Mouse (Mus musculus): ENCODE measurements around the gene Dnaja4.
"Not testable (repeated sequence)": the region's sequence is repeated elsewhere in the genome, so short reads cannot be mapped to it uniquely, and the experiment has no call there.

DNA sequence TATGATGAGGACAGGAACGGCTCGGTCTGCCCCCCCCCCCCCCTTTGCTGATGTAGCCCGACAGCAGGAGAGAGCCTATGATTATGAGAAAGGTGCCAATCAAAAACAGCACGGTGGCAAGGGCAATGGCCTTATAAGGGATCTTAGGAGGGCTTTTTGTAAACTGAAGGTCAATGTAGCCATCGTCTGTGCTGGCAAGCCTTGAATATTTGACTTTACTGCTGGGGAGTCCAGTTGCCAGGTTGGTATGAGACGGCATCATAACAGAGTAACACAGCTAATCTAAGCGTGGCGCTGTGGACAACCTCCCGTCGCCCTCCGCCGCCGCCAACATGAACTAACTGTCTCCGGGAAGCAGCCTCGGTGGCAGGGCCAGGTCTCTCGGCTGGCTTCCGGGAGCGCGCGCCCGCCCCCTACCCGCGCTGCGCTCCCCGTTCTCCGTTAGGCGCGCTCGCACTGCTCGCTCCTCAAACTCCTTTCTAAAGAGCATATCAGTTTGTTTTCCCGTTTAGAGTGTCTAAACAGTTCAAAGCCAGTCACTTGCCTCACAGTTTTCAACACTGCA is 7.3 kb upstream of the Dnaja4 start:
- not testable (repeated sequence) for TF ChIP-seq POLR2A (IDR thresholded peaks at IDR 0.05; ENCODE audit: low read depth, low read length); CTCF (IDR thresholded peaks at IDR 0.05; ENCODE audit: borderline replicate concordance, insufficient read depth, low read length)

Measured in embryonic fibroblast, embryonic 13.5 days (primary cell).